Mouse (Mus musculus) liver, adult 2 months (tissue): Measurements from ENCODE around the gene Ifi211.
"Not testable (repeated sequence)": the region's sequence is repeated elsewhere in the genome, so short reads cannot be mapped to it uniquely, and the experiment has no call there.

ENCODE experiments used
- CTCF ChIP-seq: fragments of 200-500 bp; IDR thresholded peaks from 2 replicates; pipeline ENCODE4 v1.5.1; 2011; ENCODE audit warnings: low read depth, low read length, control low read depth
- POLR2A ChIP-seq: fragments of 200-500 bp; IDR thresholded peaks from 2 replicates; pipeline ENCODE4 v1.6.1; 2011; ENCODE audit warnings: low read length, control low read depth; ENCODE audit not compliant: insufficient read depth; ENCODE audit errors: extremely low read depth

DNA sequence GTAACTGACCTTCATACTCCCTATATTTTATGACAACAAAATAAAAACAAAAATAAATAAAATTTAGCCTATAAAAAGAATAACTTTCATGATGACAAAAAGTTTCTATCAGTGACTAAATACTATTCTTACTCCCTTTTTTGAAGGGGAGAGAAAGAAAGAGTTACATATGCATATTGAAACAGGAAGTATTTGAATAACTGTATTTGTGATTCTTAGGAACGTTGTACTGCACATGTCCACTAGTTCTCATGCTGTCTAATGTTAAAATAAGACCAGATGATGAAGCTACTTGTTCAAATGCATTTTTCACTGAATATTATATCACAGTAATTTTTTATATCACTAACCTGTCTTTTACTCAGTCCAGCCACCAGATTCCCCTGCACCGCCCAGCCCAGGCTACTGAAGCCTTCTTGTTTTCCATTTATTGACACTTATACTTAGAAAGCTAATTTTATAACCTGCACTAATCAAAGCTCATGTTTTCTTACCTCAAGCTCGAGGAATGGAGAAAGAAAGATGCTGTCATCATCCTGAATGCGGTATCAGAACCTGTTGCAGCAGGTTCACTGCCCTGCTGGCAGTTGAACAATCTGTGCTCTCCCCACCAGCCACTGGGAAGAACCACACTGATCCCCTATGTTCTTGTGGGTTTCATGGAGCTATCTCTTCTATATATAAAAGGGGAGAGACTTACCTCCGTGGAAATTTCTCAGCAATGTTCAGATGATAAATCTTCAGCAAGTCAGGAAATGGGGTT is 33.4 kb downstream of the Ifi211 start:
- not testable (repeated sequence) for TF ChIP-seq POLR2A, CTCF
